Mouse (Mus musculus) hindbrain, embryonic 11.5 days (tissue): Measurements from ENCODE around the gene Olfr740. TPM values are rescaled to one million over a fixed set of nuclear protein-coding genes. Genes with fewer than 3 reads are reported as not detected.

Experiments
- ATAC-seq: fragments of 200-750 bp; cut with Nextera tagmentation; 2 replicates; pipeline ENCODE4 v1.8.0; 2017; ENCODE audit warnings: mild to moderate bottlenecking, moderate TSS enrichment, moderate library complexity; ENCODE audit not compliant: low FRiP score
- DNase-seq: peaks from one replicate; pipeline ENCODE4 v3.0.0-alpha.2; 2015; ENCODE audit warnings: low spot score
- H3K27ac ChIP-seq: fragments of 300-500 bp; sonication (generic); 2 replicates; pipeline ENCODE4 v1.5.1; 2014; ENCODE audit warnings: mild to moderate bottlenecking, low read depth, low read length
- H3K27me3 ChIP-seq: fragments of 300-500 bp; sonication (generic); 2 replicates; pipeline ENCODE4 v1.6.1; 2014; ENCODE audit warnings: mild to moderate bottlenecking, low read length, moderate library complexity, mixed read lengths; ENCODE audit not compliant: control insufficient read depth, insufficient read depth
- H3K36me3 ChIP-seq: fragments of 300-500 bp; sonication (generic); 2 replicates; pipeline ENCODE4 v1.6.1; 2014; ENCODE audit warnings: mild to moderate bottlenecking, low read length, moderate library complexity, mixed read lengths; ENCODE audit not compliant: control insufficient read depth, insufficient read depth
- H3K4me1 ChIP-seq: fragments of 300-500 bp; sonication (generic); replicated peaks from 2 replicates; pipeline ENCODE4 v1.6.1; 2014; ENCODE audit warnings: low read length, mixed read lengths; ENCODE audit not compliant: control insufficient read depth, insufficient read depth
- H3K4me2 ChIP-seq: fragments of 300-500 bp; sonication (generic); replicated peaks from 2 replicates; pipeline ENCODE4 v1.6.1; 2014; ENCODE audit warnings: mild to moderate bottlenecking, low read depth, low read length
- H3K4me3 ChIP-seq: fragments of 300-500 bp; sonication (generic); 2 replicates; pipeline ENCODE4 v1.5.1; 2014; ENCODE audit warnings: low read depth, low read length
- H3K9ac ChIP-seq: fragments of 300-500 bp; sonication (generic); 2 replicates; pipeline ENCODE4 v1.6.1; 2014; ENCODE audit warnings: low read depth, low read length
- H3K9me3 ChIP-seq: fragments of 300-500 bp; sonication (generic); 2 replicates; pipeline ENCODE4 v1.6.1; 2016; ENCODE audit warnings: low read length; ENCODE audit not compliant: control insufficient read depth
- WGBS: fragments of 180-500 bp; shearing (Covaris S2); extraction: QIAGEN DNeasy Blood & Tissue Kit; methylation state at CpG from one replicate; pipeline ENCODE4 v1.1.7; 2014; 5-methylcytosine and 5-hydroxymethylcytosine counted together
- polyA plus RNA-seq: library from polyadenylated mRNA; unstranded; fragments of >200 nt; fragmentation: Nextera tagmentation; extraction: Ambion mirVana; gene quantifications from 2 replicates; pipeline ENCODE4 v1.2.1, GENCODE M21; 2014

Olfr740 gene
- polyA plus RNA-seq, result not detected in 2 replicates

- Histone ChIP-seq H3K9ac (no peak within 1 kb of the TSS), H3K4me3 (no peak within 1 kb of the TSS), H3K27me3 (no peaks in the 10 kb centered on the region), H3K9me3 (no peaks in the 10 kb centered on the region), H3K27ac (no peak within 1 kb of the TSS), H3K4me1 (no peaks in the 10 kb centered on the region), H3K36me3 (no peaks in the 10 kb centered on the region), H3K4me2 (no peak within 1 kb of the TSS)
- DNase-seq, result no peak
- no peak for ATAC-seq
- 88% methylated on average over 3 of the region's 3 CpGs for WGBS
These were observed at the start of gene Olfr740 for GRCm38 (mm10) chr14:50445245-50445644. Olfr740 (plus strand) TSS chr14:50445545.

DNA sequence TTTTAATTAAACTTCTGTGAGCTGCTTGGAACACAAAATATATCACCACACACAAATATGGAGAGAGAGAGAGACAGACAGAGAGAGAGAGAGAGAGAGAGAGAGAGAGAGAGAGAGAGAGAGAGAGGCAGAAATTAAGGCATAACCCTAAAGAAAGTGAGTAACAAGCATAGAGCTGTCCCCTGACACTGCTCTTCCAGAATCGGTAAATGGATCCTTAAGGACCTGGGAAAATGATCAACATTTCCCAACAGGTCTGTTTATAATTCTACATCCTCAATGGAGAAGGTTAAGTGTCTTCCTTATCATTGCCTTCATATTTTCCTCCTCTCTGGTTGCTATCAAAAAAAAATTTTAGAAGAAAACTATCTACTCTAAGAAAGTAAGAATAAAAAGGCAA lies 38.1 kb upstream of the Olfr740 start, which contains the start of gene Olfr738:
Gene Olfr738 (plus strand): TSS at position 301 of the 400 bp plus-strand sequence.
- Histone ChIP-seq H3K9ac (no peak within 1 kb of the TSS), H3K9me3 (no peaks in the 10 kb centered on the region), H3K27me3 (no peaks in the 10 kb centered on the region), H3K4me2 (no peak within 1 kb of the TSS), H3K36me3 (no peaks in the 10 kb centered on the region), H3K4me3 (no peak within 1 kb of the TSS), H3K4me1 (no peaks in the 10 kb centered on the region), H3K27ac (no peak within 1 kb of the TSS)
- 79% methylated on average over 1 of the region's 1 CpGs for WGBS
- ATAC-seq, result no peak
- DNase-seq, result no peak

GRCm38 (mm10) chr14:50418326-50418725 lies 27.0 kb upstream of the Olfr740 start, which contains the start of gene Olfr739:
Olfr739 (plus strand) TSS chr14:50418626.
- Histone ChIP-seq H3K4me3 (no peak within 1 kb of the TSS), H3K27ac (no peak within 1 kb of the TSS), H3K9me3 (no peaks in the 10 kb centered on the region), H3K27me3 (no peaks in the 10 kb centered on the region), H3K9ac (no peak within 1 kb of the TSS), H3K36me3 (no peaks in the 10 kb centered on the region), H3K4me2 (no peak within 1 kb of the TSS), H3K4me1 (no peaks in the 10 kb centered on the region)
- WGBS, result 70% methylated on average over 2 of the region's 2 CpGs
- DNase-seq (no peak), ATAC-seq (no peak)

- Histone ChIP-seq H3K27me3 (no peaks in the 10 kb centered on the region), H3K9me3 (no peaks in the 10 kb centered on the region), H3K4me1 (no peaks in the 10 kb centered on the region), H3K4me3 (no peak within 1 kb of the TSS), H3K4me2 (no peak within 1 kb of the TSS), H3K36me3 (no peaks in the 10 kb centered on the region), H3K9ac (no peak within 1 kb of the TSS), H3K27ac (no peak within 1 kb of the TSS)
- DNase-seq (no peak), ATAC-seq (no peak)
- WGBS, result 77% methylated on average over 2 of the region's 2 CpGs
These were observed 27.1 kb downstream of the Olfr740 start, which contains the start of gene Olfr741 for GRCm38 (mm10) chr14:50472438-50472837. Olfr741 (plus strand) TSS chr14:50472738.

DNA sequence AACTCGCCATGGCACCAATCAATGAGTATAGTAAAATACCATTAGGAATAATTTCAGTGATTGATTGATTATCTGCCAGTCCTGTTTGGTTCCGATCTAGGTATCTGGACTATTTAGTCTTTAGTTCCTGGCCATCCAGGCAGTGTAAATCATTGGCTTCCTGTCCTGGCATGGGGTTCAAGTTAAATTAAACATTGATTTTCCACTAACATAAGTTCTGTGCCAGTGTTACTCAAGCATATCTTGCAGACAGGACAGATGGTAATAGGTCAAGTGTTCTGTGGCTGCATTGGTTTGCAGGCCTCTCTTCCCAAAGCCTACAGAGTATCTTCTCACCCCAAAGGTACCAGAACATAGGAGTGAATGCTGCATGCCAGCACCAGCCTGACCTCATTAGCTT lies 33.1 kb downstream of the Olfr740 start:
- Histone ChIP-seq H3K9ac (no peak overlapping the region), H3K36me3 (no peaks in the 10 kb centered on the region), H3K9me3 (no peaks in the 10 kb centered on the region), H3K4me2 (no peak overlapping the region), H3K4me3 (no peak overlapping the region), H3K4me1 (no peaks in the 10 kb centered on the region), H3K27ac (no peak overlapping the region), H3K27me3 (no peaks in the 10 kb centered on the region)
- ATAC-seq, result no peak
- WGBS, result 78% methylated on average over 2 of the region's 2 CpGs
- DNase-seq, result no peak

GRCm38 (mm10) chr14:50503300-50503699 lies 58.0 kb downstream of the Olfr740 start, which contains the start of gene Olfr742:
Olfr742 (plus strand) TSS chr14:50503600.
- H3K27ac ChIP-seq, result no peak within 1 kb of the TSS
- H3K4me2 ChIP-seq, result no peak within 1 kb of the TSS
- no peaks in the 10 kb centered on the region for H3K9me3 ChIP-seq
- H3K9ac ChIP-seq, result no peak within 1 kb of the TSS
- ATAC-seq (no peak), DNase-seq (no peak)
- no peak within 1 kb of the TSS for H3K4me3 ChIP-seq
- H3K4me1 ChIP-seq, result no peaks in the 10 kb centered on the region
- H3K27me3 ChIP-seq, result no peaks in the 10 kb centered on the region
- WGBS, result 64% methylated on average over 2 of the region's 2 CpGs
- H3K36me3 ChIP-seq, result no peaks in the 10 kb centered on the region

Other genes starting within 250 kb of the Olfr740 start
- gene Olfr731, start 203.7 kb upstream of the Olfr740 start, polyA plus RNA-seq, result not detected in 2 replicates
- not detected in 2 replicates for gene Olfr732, start 161.3 kb upstream of the Olfr740 start, polyA plus RNA-seq
- gene Olfr733, start 144.0 kb upstream of the Olfr740 start, polyA plus RNA-seq, result not detected in 2 replicates
- not detected in 2 replicates for gene Olfr734, start 118.8 kb upstream of the Olfr740 start, polyA plus RNA-seq
- not detected in 2 replicates for gene Olfr735, start 96.7 kb upstream of the Olfr740 start, polyA plus RNA-seq
- not detected in 2 replicates for gene Tlr11, start 87.6 kb upstream of the Olfr740 start, polyA plus RNA-seq
- not detected in 2 replicates for gene Olfr736, start 64.4 kb upstream of the Olfr740 start, polyA plus RNA-seq
- not detected in 2 replicates for gene Olfr738, start 38.0 kb upstream of the Olfr740 start, polyA plus RNA-seq
- not detected in 2 replicates for gene Olfr739, start 26.9 kb upstream of the Olfr740 start, polyA plus RNA-seq
- not detected in 2 replicates for gene Olfr741, start 27.2 kb downstream of the Olfr740 start, polyA plus RNA-seq
- gene Olfr742, start 58.1 kb downstream of the Olfr740 start, polyA plus RNA-seq, result not detected in 2 replicates
- gene Olfr743, start 76.3 kb downstream of the Olfr740 start, polyA plus RNA-seq, result not detected in 2 replicates
- not detected in 2 replicates for gene Olfr744, start 169.3 kb downstream of the Olfr740 start, polyA plus RNA-seq
- not detected in 2 replicates for gene Olfr745, start 193.8 kb downstream of the Olfr740 start, polyA plus RNA-seq
- not detected in 2 replicates for gene Olfr746, start 201.5 kb downstream of the Olfr740 start, polyA plus RNA-seq
- gene Olfr747, start 247.7 kb downstream of the Olfr740 start, polyA plus RNA-seq, result not detected in 2 replicates